Mouse (Mus musculus) cerebellum, postnatal 36 days (tissue): ENCODE data around the gene Olfr9.
"Not testable (repeated sequence)": the region's sequence is repeated elsewhere in the genome, so short reads cannot be mapped to it uniquely, and the experiment has no call there.

ENCODE experiments used
- DNase-seq, 2 experiments: peaks; one replicate each; pipeline ENCODE4 v3.0.0; 2021 to 2022; ENCODE audit warnings: mixed read lengths in 2 of 2

The Olfr9 gene

DNA sequence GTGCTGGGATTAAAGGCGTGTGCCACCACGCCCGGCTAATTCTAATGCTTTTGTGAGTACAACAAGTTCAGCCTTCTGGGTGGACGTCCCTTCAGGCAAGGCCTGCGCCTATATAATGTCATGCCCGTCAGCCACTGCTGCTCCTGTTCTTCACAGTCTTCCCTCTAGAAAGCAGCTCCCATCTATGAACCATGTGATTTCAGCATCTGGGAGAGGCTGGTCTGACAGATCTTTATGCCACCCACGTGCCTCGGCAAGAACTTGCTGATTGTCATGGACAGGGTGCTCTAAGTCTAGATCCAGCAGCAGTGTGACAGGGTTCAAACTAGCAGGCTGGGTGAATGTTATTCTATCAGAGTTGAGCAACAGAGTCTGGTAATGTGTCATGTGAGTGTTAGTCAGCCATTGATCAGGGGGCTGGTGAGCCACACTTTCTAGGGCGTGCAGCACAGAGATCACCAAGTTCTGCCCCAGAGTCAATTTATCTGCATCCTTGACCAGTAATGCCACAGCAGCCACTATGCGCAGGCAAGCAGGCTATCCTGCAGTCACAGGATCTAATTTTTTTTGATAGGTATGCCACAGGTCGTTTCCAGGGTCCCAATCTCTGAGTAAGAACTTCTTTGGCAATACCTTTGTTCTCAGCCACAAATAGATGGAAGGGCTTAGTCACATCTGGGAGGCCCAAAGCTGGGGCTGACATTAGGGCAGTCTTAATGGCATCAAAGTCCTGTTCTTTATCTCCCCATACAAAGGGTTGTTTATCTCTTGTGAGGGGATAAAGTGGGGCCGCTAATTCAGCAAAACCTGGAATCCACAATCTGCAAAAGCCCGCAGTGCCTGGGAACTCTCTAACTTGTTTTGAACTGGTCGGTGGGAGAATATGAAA lies 15.0 kb downstream of the Olfr9 start:
- no peak for DNase-seq

DNA sequence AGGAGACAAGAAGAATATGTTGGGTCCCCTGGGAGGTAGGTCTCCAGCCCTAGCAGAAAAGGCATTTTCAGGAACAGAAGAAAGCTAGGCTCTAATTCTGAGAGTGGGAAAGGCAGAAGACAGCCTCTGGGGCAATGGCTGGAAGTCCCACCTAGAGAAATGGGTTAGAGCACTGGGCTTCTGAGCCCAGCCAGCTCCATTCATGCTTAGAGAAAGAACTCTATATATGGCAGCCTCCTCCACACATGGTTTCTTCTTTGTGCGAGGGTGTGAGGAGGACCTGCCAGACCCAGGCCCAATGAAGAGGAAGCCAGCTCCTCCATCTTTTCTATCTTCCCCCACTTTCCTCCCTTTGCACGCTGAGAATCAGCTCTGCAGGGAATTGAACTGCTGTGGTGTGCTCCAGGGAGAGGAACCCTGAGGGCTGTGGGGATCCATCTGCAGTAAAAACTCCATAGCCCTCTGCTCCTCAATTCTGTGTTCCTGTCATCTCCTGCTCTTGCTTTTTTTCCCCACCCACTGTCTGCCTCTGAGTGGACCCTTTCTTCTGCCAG lies 21.1 kb downstream of the Olfr9 start, which contains the start of gene Olfr763:
TSS of gene Olfr763 (plus strand) at position 504 of the 554 bp plus-strand sequence.
- no peak for DNase-seq

DNA sequence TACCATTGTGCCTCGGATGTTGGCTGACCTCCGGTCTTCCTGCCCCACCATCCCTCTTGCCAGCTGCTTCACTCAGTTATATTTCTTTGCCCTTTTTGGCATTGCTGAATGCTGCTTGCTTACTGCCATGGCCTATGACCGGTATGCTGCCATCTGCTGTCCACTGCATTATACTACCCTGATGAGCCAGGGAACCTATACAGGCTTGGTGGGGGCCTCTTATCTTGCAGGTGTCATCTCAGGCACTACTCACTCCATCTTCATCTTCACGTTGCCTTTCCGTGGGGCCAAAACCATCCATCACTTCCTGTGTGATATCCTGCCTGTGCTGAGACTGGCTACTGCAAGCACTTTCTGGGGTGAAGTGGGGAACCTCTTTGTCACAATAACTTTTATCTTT lies 22.3 kb downstream of the Olfr9 start:
- not testable (repeated sequence) for DNase-seq

DNA sequence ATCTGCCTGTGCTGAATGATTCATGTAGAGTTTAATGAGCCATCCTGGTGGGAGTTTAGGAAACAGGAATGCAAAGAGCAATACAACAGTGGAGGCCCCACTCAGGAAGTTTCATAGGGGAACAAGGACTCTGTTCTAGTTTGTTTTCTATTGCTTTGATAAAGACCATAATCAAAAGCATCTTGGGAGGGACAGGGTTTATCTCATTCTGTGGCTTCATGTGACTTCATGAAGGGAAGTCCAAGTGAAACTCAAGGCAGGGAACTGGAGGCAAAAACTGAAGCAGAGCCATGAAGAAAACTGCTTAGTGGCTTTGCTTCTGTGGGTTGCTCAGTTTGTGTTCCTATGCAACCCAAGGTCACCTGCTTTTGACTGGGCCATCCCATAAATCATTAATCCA lies 25.2 kb downstream of the Olfr9 start:
- no peak for DNase-seq

DNA sequence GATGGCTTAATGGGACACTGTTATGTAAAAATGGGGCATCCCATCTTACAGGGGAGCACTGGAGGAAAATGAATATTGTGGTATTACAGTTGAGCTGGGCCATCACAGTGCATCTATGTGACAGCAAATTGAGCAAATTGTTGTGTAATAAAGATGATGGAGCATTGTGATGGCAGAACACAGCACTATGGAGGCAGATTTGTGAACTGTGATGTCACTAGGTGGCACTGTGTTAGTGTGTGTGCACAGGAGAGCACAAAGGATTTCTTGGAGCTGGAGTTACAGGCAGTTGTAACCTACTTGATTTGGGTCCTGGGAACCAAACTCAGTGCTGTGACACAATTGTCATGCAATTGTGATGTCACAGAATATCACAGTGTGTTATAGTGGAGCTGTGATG lies 34.1 kb downstream of the Olfr9 start:
- no peak for DNase-seq

DNA sequence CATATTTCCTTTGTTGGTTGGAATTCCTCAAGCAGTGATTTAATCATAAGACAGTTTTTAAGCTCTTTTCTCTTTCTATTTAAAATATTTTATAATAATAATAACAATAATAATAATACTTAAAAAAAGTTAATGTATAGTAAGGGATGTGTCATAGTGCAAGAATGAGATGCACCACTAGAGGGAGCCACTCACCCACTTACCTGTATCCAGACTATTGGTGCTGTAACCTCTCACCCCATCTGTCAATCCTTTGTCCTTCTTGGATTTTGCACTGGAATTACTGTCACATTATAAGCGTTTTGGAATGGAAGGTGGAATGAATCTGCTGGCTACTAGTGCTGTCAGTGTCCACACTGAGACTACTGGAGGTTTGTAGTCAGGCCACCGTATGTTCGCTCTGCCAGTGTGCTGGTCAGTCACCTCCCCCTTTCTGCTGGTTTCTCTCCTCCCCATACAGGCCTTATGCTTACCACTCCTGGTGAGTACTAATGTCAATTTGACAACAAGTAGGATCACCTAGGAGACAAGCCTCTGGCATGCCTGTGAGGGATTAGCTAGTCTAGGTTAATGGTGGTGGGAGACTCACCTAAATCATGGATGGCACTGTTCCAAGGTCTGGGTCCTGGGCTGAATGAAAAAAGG lies 36.9 kb downstream of the Olfr9 start:
- DNase-seq: peak; percentile 3 to 28

DNA sequence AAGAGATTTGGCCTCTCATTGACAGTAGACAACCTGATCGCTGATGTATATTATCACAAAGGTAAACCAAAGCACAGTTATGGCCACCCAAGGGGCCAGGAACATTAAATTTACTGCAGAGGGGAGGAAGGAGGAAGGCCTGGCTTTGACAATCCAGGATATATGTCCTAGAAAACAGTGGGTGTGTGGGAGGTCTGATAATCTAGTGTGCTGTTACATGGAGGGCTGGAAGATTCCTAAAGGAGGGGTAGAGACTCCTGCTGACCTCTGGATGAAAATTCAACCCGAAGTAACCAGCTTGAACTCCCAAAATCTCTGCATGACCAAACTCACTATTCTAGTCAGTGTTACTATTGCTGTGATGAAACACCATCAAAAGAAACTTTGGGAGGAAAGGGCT lies 39.1 kb downstream of the Olfr9 start:
- no peak for DNase-seq

DNA sequence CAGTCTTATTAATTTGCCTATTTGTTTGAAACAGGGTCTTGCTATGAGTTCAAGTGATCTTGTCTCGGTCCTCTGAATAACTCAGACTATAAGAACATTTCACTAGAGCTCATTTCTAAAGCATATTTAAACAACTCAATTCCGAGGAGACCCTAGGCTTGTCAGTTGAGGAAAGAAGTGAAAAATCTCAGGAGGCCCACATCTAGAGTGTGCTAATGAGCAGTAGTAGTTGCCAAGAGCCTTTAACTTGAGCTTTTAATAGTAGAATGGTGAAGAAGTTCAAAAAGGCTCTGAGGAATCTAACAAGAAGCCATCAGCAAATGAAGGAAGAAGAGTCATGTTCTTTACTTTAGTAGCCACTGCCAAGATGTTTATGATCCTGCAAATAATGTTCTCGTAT lies 50.6 kb downstream of the Olfr9 start, which contains the start of gene Olfr764-ps1:
TSS of gene Olfr764-ps1 (minus strand) at position 101 of the 400 bp plus-strand sequence.
- DNase-seq: no peak
